Mouse (Mus musculus): ENCODE results near the gene Prpf18.

DNA sequence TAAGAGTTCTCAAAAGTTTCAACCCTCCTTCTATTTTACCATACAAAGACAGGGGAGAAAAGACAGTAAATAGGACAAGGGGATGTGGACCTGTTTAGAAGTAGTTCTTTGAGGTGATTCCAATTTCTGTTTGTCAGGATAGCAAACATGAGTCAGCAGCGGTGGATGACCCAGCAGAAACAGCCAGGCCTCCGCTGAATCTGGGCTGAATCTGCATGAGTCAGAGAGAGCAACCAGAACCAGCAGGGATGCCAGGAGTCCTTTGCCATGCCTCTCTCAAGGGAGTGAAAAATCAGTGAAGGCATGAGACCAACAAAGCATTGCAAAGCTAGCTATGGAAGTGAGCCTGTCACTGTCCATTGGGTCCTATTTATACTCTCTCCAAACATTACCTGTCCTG is 8.8 kb upstream of the Prpf18 start:
- no peak for TF ChIP-seq GATA1 (IDR thresholded peaks at IDR 0.05; ENCODE audit: borderline replicate concordance, low read length)
- no peak for TF ChIP-seq FLI1 (IDR thresholded peaks at IDR 0.05; ENCODE audit: low read length)

All from megakaryocyte, embryonic 14.5 days (primary cell).